Mouse (Mus musculus): ENCODE data around the gene Tbx3.

Gene Tbx3

DNA sequence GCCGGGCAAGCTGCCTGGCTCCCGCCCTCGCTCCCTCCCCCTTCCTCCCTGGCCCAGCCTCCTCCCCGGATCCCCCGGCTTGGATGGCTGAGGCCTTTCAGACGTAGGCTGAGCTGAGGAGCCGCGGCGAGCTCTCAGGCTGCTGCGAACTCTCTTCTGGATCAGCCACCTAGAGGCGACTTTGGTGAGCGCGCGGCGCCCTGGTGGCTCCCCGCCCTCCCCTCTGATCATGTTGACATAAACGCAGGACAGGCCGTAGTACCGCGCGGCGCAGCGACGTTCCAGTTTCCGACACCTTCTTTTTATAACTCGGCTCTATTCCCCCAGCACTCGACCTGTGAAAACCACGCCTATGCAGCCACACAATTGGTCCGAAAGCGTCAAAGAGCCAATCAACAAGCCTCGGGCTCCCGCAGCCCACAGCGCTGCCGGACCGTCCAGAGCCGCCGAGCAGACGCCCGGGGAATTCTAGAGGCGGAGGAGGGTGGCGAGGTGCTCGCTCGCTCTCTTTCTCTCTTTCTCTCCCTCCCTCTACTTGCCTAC is at the start of gene Tbx3:
TSS of gene Tbx3 (plus strand) at position 104 of the 543 bp plus-strand sequence.
- peak; percentile 24 for DNase-seq

DNA sequence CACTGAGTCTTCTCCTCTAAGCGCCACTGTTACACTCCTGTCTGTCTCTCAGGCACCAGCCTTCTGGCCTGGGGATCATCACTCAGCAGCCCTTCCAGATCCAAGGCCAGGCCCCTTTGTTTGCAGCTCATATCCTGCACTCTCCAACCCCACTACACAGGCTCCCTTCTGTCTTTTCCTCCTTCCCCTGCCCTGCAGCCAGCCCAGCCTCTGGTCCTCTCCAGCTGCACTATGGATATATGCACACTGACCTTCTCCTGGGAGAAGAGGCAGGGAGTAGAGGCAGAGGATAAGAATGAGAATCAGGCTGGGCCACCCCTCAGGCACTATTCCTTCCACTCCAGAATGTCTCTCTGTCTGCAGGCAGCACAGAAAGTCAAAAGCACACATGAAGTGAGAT is 48.4 kb upstream of the Tbx3 start:
- DNase-seq, result no peak

DNA sequence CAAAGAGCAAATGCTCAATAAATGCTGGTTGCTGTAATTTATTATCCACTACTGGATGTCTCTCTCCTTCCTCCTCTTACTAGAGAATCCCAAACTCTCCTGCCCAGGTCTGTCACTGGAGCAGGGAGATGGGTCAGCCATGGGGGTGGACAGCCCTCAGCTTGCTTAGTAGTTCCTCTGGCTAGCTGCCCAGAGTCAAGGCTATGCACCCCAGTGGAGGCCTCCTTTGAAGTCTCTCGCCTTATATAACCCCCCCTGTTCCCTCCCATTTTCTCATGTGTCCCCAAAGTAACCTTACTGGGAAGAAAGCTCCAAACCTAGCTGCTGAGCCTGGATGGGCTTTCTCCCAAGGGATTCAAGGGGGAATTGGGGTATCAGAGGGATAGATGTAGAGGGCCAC is 45.9 kb upstream of the Tbx3 start:
- no peak for DNase-seq

DNA sequence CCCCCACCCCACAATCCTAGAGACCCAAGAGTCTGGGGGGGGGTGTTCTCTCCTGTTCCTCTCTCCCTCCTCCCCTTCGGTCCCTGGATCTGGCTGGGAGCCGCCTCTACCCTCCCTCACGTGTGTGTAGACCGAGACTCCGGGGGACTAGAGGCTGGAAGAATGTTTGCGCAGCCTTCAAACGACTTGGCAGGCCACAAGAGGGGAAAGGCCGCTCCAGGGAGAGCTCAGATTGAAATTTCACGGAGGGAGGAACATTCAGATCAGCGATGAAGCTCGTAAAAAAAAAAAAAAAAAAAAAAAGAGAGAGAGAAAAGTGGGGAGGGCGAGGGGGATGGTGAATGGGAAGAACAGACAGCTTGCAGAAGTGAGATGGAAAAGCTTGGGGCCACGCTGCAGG is 44.9 kb upstream of the Tbx3 start:
- DNase-seq, result no peak

DNA sequence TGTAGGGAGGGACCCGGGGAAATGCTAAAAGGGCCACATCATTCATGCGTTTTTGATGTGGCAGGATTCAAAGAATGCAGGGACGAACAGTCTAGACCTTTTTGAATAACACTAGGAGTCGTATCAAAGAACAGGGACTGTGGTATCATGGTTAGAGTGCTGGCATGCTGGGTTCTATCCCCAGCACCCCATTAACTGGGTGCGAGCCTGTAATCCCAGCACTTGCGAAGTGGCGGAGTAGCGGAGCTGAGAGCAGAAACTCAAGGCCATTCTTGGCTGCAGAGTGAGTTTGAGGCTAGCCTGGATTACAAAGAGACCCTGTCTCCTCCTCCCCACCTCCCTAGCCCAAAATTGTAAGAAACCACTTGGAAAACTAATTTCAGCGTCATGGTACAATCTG is 44.3 kb upstream of the Tbx3 start:
- DNase-seq, result no peak

DNA sequence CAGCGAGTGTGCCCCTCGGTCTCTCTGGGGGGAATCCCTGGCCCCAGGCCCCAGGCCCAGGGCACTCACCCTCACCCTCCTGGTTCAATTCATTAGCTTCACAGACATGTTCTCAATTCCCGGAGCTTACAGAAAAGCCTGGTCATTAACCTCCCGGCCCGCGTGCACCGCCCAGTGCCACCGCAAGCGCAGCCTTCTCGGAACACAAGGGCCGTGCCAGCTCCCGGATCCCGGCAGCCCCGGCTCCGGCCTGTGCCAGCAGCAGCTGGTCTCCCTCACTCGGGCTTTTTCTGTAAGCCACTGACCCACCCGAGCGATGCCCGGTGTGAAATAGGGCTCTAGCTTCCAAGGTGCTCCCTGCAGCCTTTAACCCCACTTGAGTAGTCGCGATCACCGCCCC is 43.8 kb upstream of the Tbx3 start:
- DNase-seq, result no peak

DNA sequence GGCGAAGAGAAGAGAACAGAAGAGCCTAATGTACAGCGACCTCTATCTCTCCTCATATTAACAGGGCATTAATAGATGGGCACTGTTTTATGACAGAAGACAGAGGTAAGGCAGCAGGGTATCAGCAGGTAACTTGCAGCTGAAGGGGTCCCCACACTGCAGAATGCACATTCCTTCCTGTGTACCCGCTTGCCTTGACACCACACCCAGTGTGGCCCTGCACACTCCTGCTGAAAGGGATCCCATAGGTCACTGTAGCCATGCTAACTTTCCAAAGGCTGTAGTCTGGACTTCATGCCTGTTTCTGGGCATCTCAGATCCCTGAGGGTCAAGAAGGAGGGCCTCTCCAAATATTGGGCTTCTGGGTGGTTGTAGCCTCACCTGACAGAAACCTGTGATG is 42.4 kb upstream of the Tbx3 start:
- no peak for DNase-seq

DNA sequence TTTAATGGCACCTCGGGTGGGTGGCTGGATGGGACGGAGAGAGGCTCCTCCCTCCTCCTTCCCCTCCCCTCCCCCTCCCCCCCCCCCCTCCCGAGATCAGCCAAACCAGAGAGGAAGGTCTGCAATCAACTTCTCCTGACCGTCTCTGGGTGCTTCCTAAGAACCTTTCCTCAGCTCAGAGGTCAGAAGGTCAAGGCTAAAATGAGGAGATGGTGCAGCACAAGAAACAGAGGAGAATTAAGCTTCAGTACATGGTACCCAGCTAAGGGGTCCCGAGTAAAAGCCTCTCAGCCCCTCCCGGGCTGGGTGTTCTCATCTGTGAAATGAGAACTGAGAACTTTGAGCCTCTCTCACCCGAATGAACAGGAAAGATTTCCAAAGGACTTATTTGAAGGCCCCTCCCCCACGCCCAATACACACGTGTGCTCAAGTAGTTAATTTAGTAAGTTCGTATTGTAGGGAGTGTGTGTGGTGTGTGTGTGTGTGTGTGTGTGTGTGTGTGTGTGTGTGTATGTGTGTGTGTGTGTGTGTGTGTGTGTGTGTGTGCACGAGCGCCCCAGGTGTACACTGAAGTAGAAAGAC is 41.6 kb upstream of the Tbx3 start:
- no peak for DNase-seq

DNA sequence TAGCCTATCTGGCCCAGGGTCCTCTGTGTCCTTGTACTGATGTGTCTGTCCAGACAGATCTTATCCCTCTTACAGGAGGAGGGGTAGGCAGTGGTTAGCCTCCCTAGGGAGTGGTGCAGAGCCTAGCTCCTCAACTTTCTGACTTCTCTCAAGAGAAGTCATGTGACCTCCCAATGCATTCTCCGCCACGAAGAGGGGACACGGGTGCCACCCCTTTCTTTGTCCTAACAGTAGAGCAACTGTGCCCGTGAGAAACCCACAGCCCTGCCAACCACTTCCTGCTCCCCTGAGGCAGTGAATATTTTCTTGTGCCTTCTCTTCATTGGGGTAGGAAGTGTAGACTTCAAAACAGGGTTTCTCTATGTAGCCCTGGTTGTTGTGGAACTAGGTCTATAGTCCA is 36.9 kb upstream of the Tbx3 start:
- peak; percentile 60 for DNase-seq

DNA sequence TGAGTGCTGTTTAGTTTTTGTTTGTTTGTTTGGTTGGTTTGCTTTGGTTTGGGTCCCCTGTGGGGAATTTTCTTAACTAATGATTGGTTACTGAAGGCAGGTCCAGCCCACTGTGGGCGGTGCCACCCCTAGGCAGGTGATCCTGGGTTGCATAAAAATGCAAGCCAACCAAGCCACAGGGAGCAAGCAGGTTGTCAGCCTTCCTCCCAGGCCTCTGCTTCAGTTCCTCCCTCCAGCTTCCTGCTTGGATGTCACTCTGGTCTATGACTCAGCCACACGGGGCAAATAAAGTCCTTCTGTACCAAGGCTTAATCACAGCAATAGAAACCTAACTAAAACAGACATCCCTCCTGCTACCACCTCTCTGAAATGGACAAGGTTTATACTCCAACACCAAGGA is 35.6 kb upstream of the Tbx3 start:
- DNase-seq, result no peak

DNA sequence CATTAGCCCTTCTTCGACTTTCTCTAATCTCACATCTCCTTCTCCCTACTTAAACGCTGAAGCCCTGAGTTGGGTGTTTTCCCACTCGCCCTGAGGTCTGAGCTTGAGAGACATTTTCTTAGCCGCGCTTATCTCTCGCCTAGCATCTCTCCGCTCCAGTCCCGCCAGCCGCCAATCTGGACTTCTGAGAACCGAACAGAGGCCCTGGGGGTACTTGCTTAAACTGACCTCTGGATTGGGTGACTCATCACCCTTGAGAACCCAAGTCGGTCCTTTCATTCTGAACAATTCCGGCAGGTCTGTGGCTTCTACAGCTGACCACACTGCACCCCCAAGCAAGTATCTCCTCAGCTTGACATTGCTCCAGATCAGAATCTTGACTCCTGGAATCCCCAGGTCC is 32.2 kb upstream of the Tbx3 start:
- DNase-seq, result no peak

DNA sequence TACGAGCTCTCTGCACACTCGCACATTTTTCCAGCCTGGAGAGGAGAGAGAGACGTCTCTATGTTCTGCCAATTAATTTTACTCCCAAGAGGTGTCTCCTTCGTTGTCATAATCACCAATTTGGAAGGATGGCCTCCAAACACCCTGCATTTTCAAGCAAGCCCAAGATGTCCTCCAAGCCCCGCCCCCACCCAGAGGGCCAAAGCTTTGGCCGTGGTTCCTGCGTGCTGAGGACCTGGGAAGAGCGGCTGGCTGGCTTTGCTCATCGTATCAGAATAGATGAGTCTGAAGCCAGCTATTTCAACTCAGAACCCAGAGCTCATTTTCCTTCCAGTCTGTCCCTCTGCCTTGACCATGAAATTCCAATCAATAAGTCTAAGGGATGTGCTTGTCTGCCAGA is 29.4 kb upstream of the Tbx3 start:
- no peak for DNase-seq

DNA sequence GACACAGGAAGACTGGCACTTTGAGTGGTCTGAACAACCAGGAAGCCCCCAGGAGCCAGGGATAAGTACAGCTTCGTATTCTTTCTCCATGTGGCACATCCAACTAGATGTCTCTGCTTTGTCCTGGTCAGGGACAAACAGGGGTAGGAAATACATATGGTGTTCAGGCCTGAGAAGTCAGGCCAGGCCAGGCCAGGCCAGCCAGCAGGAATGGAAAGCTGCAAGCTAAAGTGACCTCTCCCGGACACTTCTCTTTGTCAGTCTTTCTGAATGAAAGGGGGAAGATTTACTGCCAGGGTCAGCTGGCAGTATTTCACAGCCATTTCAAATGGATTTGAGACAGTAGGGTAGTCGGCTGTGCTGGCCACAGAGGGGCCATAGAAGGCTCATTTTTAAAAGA is 28.8 kb upstream of the Tbx3 start:
- DNase-seq, result no peak

DNA sequence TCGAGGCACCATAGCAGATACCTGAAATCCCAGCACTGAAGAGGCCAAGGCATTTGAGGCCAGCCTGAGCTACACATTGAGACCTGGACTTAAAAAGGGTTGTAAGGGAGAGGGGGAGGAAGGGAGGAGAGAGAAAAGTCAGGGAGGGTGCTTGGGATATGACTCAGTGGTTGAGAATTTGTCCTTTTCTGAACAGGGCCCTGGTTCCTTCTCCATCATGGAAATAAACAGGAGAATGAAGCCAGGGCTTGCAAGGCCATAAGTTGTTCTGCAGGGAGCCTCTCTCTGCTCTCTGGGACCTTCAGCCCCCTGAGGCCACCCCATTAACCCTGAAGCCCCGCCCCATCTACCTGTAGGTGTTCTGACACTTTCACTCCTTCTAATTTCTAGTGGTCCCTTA is 23.5 kb upstream of the Tbx3 start:
- no peak for DNase-seq

DNA sequence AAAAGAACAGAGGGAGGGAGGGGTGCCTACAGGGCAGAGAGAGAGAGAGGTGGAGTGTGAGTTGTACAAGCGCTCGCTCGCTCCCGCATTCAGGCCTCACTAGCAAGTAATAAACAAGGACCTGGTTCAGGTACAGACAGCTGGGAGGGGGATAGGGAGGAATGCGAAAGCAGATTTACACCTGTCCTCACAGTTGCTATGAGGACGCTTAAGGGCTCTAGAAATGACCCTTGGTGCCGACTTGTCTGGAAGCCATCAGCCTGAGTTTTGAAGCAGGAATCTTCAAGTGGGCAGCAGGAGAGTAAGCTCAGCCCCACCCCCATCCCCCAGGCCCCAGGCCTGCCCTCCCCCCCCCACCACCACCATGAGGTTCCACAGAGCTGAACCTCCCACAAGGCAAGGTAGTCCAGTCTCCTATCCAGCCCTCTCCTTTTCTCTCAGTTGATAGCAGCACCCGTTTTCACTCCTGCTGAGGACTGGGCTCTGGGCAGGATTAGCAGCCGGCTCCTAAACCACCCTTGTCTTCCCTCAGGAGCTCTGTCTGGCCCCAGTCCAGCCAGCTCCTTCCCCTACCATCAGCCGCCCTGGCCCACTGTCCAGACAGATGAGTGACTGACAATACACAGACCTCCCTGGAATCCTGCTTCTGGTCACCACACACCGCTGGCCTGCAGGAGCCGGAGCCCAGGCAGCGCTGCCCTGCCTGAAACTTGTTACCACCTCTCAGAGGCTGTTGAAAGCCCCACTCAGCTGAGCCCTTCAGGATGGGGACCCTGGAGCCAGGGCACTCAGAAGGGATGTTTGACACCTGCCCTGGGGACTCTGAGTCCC is 19.1 kb upstream of the Tbx3 start:
- no peak for DNase-seq

DNA sequence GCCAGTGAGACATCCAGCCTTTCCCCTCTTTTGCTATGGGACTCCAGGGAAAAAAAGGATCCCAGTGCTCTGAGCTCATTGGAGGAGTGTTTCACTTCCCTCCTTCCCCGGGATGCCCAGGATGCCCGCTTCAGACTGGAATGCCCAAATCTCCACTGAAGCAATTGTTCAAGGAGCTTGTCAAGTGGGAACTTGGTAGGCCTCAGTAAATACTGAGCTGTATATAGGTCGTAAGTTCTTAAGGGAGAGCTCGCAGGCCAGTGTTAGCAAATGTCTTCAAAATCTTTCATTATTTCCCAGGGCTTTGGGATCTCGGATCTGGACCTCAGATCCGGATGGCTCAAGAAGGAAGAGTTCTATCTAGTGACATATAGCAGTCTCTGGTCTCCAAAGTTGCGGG is 14.1 kb upstream of the Tbx3 start:
- no peak for DNase-seq

DNA sequence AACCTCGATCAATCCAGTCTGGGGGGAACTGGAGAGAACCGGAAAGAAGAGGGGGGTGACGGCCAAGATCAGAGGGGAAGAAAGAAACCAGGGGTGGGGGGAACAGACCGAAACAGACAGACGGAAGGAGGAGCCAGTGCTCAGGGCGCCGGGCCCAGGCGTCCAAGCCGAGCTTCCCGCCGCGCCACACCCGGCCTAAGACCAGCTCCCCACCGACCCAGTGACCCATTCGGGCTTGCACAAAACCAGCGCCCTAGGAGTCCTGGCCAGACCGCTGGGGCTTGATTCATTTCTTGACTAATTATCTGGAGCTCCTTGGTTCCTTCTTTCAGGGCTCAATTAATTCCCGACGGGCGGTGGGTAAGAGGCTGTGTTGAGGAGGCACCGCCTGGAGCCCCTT is 13.6 kb upstream of the Tbx3 start:
- DNase-seq, result no peak

DNA sequence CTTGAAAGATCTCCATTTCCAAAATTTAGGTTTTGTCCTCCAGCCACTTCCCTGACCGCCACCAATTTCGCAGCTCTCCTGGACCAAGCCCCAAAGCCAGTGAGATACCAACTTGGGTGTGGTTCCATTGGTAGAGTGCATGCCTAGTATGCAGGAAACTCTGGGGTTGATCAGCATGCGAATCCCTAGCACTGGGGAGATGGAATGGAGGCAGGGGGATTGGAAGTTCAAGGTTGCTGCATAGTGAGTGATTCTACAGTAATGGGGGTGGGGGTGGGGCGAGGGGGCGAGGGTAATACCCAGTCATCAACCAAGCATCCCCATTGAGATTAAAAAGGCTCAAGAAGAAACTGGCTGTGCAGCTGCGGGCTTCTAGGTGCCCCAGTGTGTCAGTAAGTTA is 13.1 kb upstream of the Tbx3 start:
- DNase-seq, result no peak

DNA sequence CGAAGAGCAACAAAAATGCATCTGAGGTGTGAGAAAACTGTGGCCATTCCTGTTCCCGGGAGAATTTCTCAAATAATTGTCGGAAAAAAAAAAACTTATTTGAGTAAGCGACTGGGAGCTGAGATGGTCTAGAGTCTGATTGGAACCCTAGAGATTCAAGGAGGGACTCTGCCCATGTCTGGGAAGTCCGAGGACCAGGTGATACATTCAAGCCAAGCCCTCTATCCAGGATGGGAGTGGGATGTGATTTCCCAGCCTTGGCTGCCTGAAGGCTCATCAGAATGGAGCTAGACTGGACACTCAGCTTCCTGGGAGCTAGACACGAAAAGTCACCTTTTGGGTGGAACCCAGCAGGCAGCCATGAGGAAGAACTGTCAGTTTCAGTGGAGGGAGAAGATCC is 12.7 kb upstream of the Tbx3 start:
- no peak for DNase-seq

DNA sequence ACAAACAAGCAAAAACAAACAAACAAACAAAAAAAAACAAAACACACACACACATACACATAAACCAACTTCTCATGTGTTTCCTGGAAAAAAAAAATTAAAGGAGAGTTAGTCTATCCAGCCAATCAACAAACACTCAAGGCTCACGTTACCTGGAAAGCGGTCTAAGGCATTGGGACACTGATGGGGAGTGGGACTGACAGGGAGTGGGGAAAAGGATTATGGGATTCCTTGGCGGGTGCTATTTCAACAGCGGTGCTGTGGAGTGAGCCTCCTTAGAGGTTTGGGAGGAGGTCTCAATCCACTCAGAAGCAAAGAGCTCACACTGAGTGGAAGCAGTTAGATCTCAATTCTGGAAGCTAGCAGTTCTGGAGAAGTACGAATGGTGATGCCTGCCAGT is 12.1 kb upstream of the Tbx3 start:
- DNase-seq, result no peak

DNA sequence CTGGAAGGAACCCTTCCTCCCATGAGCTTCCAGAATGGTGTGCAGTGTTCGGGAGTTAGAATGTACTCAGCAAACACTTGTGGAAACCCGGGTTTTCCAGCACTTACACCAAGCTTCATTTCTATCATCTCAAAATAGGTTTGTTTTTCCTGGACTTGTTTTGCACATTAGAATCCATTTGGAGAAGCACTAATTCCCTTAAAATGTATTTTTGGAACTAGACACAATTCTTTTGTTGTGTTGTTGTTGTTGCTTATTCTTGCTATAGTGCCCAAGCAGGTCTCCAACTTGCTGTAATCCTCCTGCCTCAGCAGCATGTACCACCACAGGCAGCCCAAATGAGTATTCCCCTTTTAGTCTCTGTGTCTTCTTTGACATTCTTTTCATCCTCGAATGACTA is 11.4 kb upstream of the Tbx3 start:
- DNase-seq, result no peak

DNA sequence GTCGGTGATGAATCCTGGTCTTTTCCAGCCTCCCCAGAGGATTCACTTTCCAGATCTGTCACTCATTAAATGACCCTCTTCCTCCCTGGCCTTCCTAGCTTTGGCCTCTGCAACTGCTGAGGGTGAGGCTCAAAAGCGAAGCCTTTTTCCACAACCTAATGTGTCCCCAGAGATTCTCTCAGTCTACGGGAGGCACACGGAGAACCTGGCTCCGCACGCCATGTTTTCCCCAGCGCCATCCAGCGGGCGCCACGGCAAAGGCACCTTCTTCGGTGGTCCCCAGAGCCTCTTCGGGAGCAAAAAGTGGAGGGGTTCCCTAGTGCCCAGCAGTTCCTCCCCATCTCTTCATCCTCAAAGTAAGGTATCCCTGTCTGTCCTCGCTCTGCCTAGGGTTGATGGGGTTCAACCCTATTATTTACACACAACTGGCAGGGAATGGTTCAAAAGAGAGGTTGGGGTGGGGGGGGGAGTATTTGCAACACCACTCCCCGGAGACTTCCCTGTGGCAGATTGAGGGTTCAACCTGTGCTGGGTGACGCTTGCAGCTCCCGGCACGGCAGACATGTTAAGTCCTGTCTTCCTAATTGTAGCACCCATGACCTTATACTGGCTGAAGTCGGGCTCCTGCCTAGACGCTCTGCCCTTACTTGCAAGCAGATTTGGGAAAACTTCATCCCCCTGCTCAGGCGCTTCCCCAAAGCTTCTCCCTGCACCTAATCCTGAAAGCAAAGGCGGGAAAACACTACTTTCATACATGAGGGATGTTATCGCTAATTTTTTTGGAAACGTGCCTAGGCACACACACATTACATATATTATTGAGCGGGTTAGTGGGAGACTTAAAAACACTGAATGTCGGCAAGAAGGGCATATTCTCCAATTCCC is 9.7 kb upstream of the Tbx3 start:
- no peak for DNase-seq

DNA sequence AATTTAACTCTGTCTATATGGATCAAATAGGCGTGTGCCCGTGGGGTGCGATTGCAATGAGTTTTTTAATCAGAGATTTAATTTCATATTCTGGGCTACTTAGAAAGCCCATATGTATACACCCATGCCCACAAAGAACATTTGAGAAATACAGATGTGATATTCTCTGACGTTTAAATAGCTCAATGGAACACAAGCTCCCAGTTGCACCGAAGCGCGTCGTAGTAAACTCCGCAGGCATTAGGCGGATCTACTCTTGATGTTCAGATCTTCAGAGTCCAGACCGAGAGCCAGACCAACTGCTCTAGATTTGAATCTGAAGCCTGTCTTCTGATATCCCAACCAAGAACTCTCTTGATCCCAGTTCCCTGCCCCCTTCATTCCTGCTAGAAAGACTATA is 9.0 kb upstream of the Tbx3 start:
- DNase-seq, result no peak

DNA sequence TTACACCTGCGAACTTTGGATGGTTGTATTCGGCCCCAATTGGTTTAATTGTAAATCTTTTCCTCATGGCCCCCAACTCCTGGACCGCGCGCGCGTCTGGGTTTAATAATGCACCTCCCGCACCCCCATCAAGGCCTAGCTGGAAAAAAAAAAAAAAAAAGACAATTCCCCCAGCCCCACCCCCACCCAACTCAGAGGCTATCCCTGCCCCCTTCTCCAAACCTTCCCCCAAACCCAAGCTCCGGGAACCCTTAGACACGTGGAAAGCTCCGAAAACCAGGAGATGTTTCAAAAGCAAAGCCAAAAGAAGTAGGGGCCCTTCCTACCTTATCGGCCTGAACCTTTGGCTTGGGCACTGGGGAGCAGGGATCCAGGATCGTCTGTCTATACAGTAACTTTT is 8.1 kb upstream of the Tbx3 start:
- no peak for DNase-seq

All from thymus, postnatal 14 days (tissue).